Mouse (Mus musculus) C2C12 (cell line): Measurements from ENCODE around the gene Trp53rkb. TPM values are rescaled to one million over a fixed set of nuclear protein-coding genes. Genes with fewer than 3 reads are reported as not detected.

Experiments used
- H3K27me3 ChIP-seq: one replicate; pipeline ENCODE4 v1.6.1; 2011; ENCODE audit not compliant: control insufficient read depth, insufficient read depth, insufficient read length
- H3K36me3 ChIP-seq: one replicate; pipeline ENCODE4 v1.6.1; 2011; ENCODE audit not compliant: control insufficient read depth, insufficient read depth
- H3K4me3 ChIP-seq: one replicate; pipeline ENCODE4 v1.5.1; 2011; ENCODE audit warnings: mild to moderate bottlenecking, control low read depth; ENCODE audit not compliant: poor library complexity, insufficient read depth, severe bottlenecking
- H3K79me2 ChIP-seq: one replicate; pipeline ENCODE4 v1.6.1; 2011; ENCODE audit not compliant: control insufficient read depth, insufficient read depth
- H3K79me3 ChIP-seq: one replicate; pipeline ENCODE4 v1.6.1; 2011; ENCODE audit warnings: low read depth, control low read depth
- H3ac ChIP-seq: one replicate; pipeline ENCODE3; 2011; ENCODE audit warnings: low read depth; ENCODE audit not compliant: control insufficient read depth, insufficient read length
- CEBPB ChIP-seq: IDR thresholded peaks from one replicate; pipeline ENCODE4 v1.6.1; 2011; ENCODE audit warnings: low read depth, mild to moderate bottlenecking, control low read depth, moderate library complexity
- CTCF ChIP-seq: IDR thresholded peaks from one replicate; pipeline ENCODE4 v1.5.1; 2011; ENCODE audit not compliant: control insufficient read depth, insufficient read depth, insufficient read length
- FOSL1 ChIP-seq: IDR thresholded peaks from one replicate; pipeline ENCODE4 v1.8.0; 2011; ENCODE audit warnings: mild to moderate bottlenecking, low read length; ENCODE audit not compliant: poor library complexity, insufficient read depth, severe bottlenecking
- MAX ChIP-seq: IDR thresholded peaks from one replicate; pipeline ENCODE4 v1.6.1; 2011; ENCODE audit warnings: mild to moderate bottlenecking, control low read depth
- MYOD1 ChIP-seq: IDR thresholded peaks from one replicate; pipeline ENCODE4 v1.6.1; 2011; ENCODE audit warnings: low read depth; ENCODE audit not compliant: control insufficient read depth, insufficient read length
- MYOG ChIP-seq: IDR thresholded peaks from one replicate; pipeline ENCODE4 v1.6.1; 2011; ENCODE audit not compliant: control insufficient read depth, insufficient read length; ENCODE audit errors: extremely low read depth
- USF1 ChIP-seq: IDR thresholded peaks from one replicate; pipeline ENCODE4 v1.6.1; 2011; ENCODE audit warnings: low read depth, mild to moderate bottlenecking, control low read depth, moderate library complexity
- polyA plus RNA-seq: library from polyadenylated mRNA; unstranded; fragments of >200 nt; fragmentation: generic; extraction: Trizol; gene quantifications from one replicate; pipeline ENCODE4 v1.2.1, GENCODE M21; 2012; ENCODE audit warnings: missing spikeins

Trp53rkb gene
- polyA plus RNA-seq, 1 experiment = 5.3 TPM

DNA sequence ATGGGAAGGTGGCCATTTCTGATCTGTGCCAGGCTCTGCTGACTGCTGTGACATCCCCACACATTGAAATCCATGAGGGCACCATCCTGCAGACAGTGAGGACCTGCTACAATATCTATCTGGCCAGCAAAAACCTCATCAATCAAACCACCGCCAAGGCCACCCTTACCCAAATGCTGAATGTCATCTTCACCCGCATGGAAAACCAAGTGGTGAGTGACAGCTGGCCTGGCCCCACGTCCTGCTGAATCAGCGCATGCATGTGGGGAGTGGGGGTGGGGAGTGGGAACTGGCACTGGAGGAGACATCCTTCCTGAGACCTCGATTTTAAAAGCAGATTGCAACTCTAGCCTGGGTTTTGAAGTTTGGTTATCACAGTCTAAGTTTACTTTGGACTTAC is 43.2 kb downstream of the Trp53rkb start:
- TF ChIP-seq USF1 (no peak), FOSL1 (no peak), MYOG (no peak), CEBPB (no peak), CTCF (no peak), MYOD1 (no peak), MAX (no peak)
- no peak overlapping the region for H3K4me3 ChIP-seq
- H3K79me3 ChIP-seq = no peaks in the 10 kb centered on the region
- no peaks in the 10 kb centered on the region for H3K27me3 ChIP-seq
- no peak overlapping the region for H3ac ChIP-seq
- H3K36me3 ChIP-seq = peaks cover 6% of the 10 kb centered on the region
- no peaks in the 10 kb centered on the region for H3K79me2 ChIP-seq

DNA sequence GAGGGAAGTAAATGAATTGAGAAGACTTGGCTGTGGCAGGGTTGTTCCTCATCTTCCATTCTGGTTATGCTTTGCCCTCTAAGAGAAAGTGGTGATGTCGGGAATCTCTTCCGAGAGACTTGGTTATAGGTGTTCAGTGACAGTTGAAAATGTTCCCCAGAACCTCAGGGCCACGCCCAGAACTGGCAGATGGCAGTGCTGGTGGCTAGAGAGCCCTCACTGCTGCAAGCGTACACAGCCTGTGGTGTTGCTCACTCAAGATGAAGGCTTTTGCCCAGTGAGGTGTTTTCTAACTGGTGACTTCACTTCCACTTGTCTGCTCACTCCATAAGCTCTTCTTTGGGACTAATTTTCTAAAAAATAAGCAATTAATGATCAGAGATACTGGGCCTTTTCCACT is 49.5 kb downstream of the Trp53rkb start:
- no peaks in the 10 kb centered on the region for H3K27me3 ChIP-seq
- no peak for TF ChIP-seq MYOD1
- no peak for TF ChIP-seq MYOG
- TF ChIP-seq MAX = no peak
- TF ChIP-seq USF1 = no peak
- TF ChIP-seq FOSL1 = no peak
- no peak for TF ChIP-seq CTCF
- TF ChIP-seq CEBPB = no peak
- no peaks in the 10 kb centered on the region for H3K79me3 ChIP-seq
- peaks cover 15% of the 10 kb centered on the region for H3K36me3 ChIP-seq
- H3K79me2 ChIP-seq = no peaks in the 10 kb centered on the region
- H3ac ChIP-seq = no peak overlapping the region
- no peak overlapping the region for H3K4me3 ChIP-seq

Other genes starting within 250 kb of the Trp53rkb start
- 0.16 TPM for gene Prex1, start 78.7 kb upstream of the Trp53rkb start, polyA plus RNA-seq
- 8.2 TPM for gene Arfgef2, start 13.1 kb downstream of the Trp53rkb start, polyA plus RNA-seq
- 41.5 TPM for gene Cse1l, start 113.5 kb downstream of the Trp53rkb start, polyA plus RNA-seq
- gene Stau1, start 203.8 kb downstream of the Trp53rkb start, polyA plus RNA-seq = 53.4 TPM
- 76.4 TPM for gene Ddx27, start 222.7 kb downstream of the Trp53rkb start, polyA plus RNA-seq